Mouse (Mus musculus) liver, postnatal 0 days (tissue): Measurements from ENCODE around the gene Rassf8. TPM values are rescaled to one million over a fixed set of nuclear protein-coding genes. Genes with fewer than 3 reads are reported as not detected.

Experiments used
- ATAC-seq: fragments of 200-750 bp; cut with Nextera tagmentation; 2 replicates; pipeline ENCODE4 v1.8.0; 2017; ENCODE audit warnings: mild to moderate bottlenecking, moderate library complexity
- DNase-seq: peaks from one replicate; pipeline ENCODE4 v3.0.0-alpha.2; 2016
- H3K27ac ChIP-seq: fragments of 300-500 bp; sonication (generic); 2 replicates; pipeline ENCODE4 v1.5.1; 2014; ENCODE audit warnings: antibody characterized with exemption, moderate library complexity, mild to moderate bottlenecking, low read depth
- H3K27me3 ChIP-seq: fragments of 300-500 bp; sonication (generic); 2 replicates; pipeline ENCODE4 v1.6.1; 2014; ENCODE audit warnings: low read length, control low read depth, mixed read lengths; ENCODE audit not compliant: insufficient read depth
- H3K36me3 ChIP-seq: fragments of 300-500 bp; sonication (generic); replicated peaks from 2 replicates; pipeline ENCODE4 v1.6.1; 2014; ENCODE audit warnings: mild to moderate bottlenecking, control low read depth, low read length, moderate library complexity, mixed read lengths; ENCODE audit not compliant: insufficient read depth
- H3K4me1 ChIP-seq: fragments of 300-500 bp; sonication (generic); 2 replicates; pipeline ENCODE4 v1.6.1; 2014; ENCODE audit warnings: antibody characterized with exemption, mild to moderate bottlenecking, control low read depth; ENCODE audit not compliant: insufficient read depth
- H3K4me2 ChIP-seq: fragments of 300-500 bp; sonication (generic); 2 replicates; pipeline ENCODE4 v1.6.1; 2014; ENCODE audit warnings: low read depth, mild to moderate bottlenecking, low read length, moderate library complexity, mixed read lengths
- H3K4me3 ChIP-seq: fragments of 300-500 bp; sonication (generic); 2 replicates; pipeline ENCODE4 v1.5.1; 2014; ENCODE audit warnings: low read depth, low read length
- H3K9ac ChIP-seq: fragments of 300-500 bp; sonication (generic); replicated peaks from 2 replicates; pipeline ENCODE4 v1.6.1; 2014; ENCODE audit warnings: mild to moderate bottlenecking, moderate library complexity
- H3K9me3 ChIP-seq: fragments of 300-500 bp; sonication (generic); 2 replicates; pipeline ENCODE4 v1.6.1; 2016; ENCODE audit warnings: mild to moderate bottlenecking, control low read depth, low read length, mixed read lengths
- CTCF ChIP-seq: sonication (generic); IDR thresholded peaks from 2 replicates; pipeline ENCODE4 v1.5.1; 2016; ENCODE audit warnings: antibody characterized with exemption, low read depth
- EP300 ChIP-seq: IDR thresholded peaks from 2 replicates; pipeline ENCODE4 v1.6.1; 2016; ENCODE audit warnings: antibody characterized with exemption, low read depth, mild to moderate bottlenecking
- WGBS: fragments of 180-500 bp; shearing (Covaris S2); extraction: QIAGEN DNeasy Blood & Tissue Kit; methylation state at CpG from one replicate; pipeline ENCODE4 v1.1.7; 2014; ENCODE audit not compliant: insufficient replicate concordance; 5-methylcytosine and 5-hydroxymethylcytosine counted together
- polyA plus RNA-seq: library from polyadenylated mRNA; unstranded; fragments of >200 nt; fragmentation: Nextera tagmentation; extraction: Ambion mirVana; gene quantifications from 2 replicates; pipeline ENCODE4 v1.2.1, GENCODE M21; 2015

The Rassf8 gene
- polyA plus RNA-seq, 1 experiment from 2014 or later, result 4.9 TPM

- no peaks in the 10 kb centered on the region for H3K36me3 ChIP-seq
- 55% methylated on average over 9 of the region's 9 CpGs for WGBS
- DNase-seq (no peak), ATAC-seq (no peak)
- no peak overlapping the region for H3K27ac ChIP-seq
- no peaks in the 10 kb centered on the region for H3K27me3 ChIP-seq
- H3K4me1 ChIP-seq, result 0 out of 2 replicates have a peak, but pooled peaks cover 5% of the 10 kb centered on the region
- H3K9me3 ChIP-seq, result no peaks in the 10 kb centered on the region
- no peak overlapping the region for H3K9ac ChIP-seq
- no peak overlapping the region for H3K4me3 ChIP-seq
- TF ChIP-seq CTCF, result no peak
- TF ChIP-seq EP300, result no peak
- H3K4me2 ChIP-seq, result no peak overlapping the region
Observed at GRCm38 (mm10) chr6:145830617-145831016, 84.1 kb downstream of the Rassf8 start.

DNA sequence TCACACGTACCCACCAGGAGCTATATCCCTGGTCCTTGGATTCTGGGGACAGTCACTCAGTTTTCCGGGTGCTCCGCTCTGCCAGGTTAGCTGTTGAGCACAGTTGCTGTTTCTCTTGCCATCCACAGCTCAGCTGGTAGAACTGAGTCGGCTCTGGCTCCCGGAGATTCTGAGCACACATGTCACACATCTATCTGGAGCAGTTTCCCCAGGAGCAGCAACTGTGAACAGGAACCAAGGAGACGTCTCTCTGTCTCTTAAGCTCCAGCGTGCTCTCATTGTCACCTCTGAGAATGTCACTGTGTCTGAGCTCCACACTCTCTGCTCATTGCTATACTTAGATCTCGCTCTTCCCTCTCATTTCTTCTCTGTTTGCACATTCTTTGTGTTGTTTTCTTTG, 86.4 kb downstream of the Rassf8 start:
- no peaks in the 10 kb centered on the region for H3K27me3 ChIP-seq
- no peaks in the 10 kb centered on the region for H3K36me3 ChIP-seq
- 71% methylated on average over 8 of the region's 8 CpGs for WGBS
- TF ChIP-seq EP300 (no peak), CTCF (no peak)
- no peak overlapping the region for H3K4me2 ChIP-seq
- DNase-seq (no peak), ATAC-seq (no peak)
- no peak overlapping the region for H3K9ac ChIP-seq
- 0 out of 2 replicates have a peak, but pooled peaks cover 5% of the 10 kb centered on the region for H3K4me1 ChIP-seq
- H3K4me3 ChIP-seq, result no peak overlapping the region
- no peak overlapping the region for H3K27ac ChIP-seq
- H3K9me3 ChIP-seq, result no peaks in the 10 kb centered on the region

GRCm38 (mm10) chr6:145835359-145835758, 88.8 kb downstream of the Rassf8 start:
- Histone ChIP-seq H3K4me1 (0 out of 2 replicates have a peak, but pooled peaks cover 5% of the 10 kb centered on the region), H3K9ac (no peak overlapping the region), H3K27ac (no peak overlapping the region), H3K4me3 (no peak overlapping the region), H3K27me3 (no peaks in the 10 kb centered on the region), H3K4me2 (no peak overlapping the region), H3K9me3 (no peaks in the 10 kb centered on the region), H3K36me3 (no peaks in the 10 kb centered on the region)
- TF ChIP-seq CTCF, result no peak
- no peak for TF ChIP-seq EP300
- 24% methylated on average over 6 of the region's 6 CpGs for WGBS
- no peak for DNase-seq
- ATAC-seq, result 0 out of 2 replicates have a peak, but pooled peaks have one; percentile 13

GRCm38 (mm10) chr6:145845611-145846010, 99.1 kb downstream of the Rassf8 start:
- TF ChIP-seq EP300 (no peak), CTCF (no peak)
- no peaks in the 10 kb centered on the region for H3K9me3 ChIP-seq
- no peaks in the 10 kb centered on the region for H3K27me3 ChIP-seq
- H3K4me3 ChIP-seq, result no peak overlapping the region
- H3K27ac ChIP-seq, result no peak overlapping the region
- DNase-seq, result no peak
- 37% methylated on average over 5 of the region's 5 CpGs for WGBS
- no peak overlapping the region for H3K4me2 ChIP-seq
- ATAC-seq, result peak; percentile 73
- H3K36me3 ChIP-seq, result no peaks in the 10 kb centered on the region
- H3K9ac ChIP-seq, result no peak overlapping the region
- peaks cover 2% of the 10 kb centered on the region; the same call in 1 of the 2 replicates for H3K4me1 ChIP-seq

- DNase-seq (no peak), ATAC-seq (no peak)
- Histone ChIP-seq H3K36me3 (no peaks in the 10 kb centered on the region), H3K27me3 (no peaks in the 10 kb centered on the region), H3K4me3 (no peak overlapping the region), H3K9ac (no peak overlapping the region), H3K4me2 (no peak overlapping the region), H3K4me1 (peaks cover 2% of the 10 kb centered on the region; the same call in 1 of the 2 replicates), H3K9me3 (no peaks in the 10 kb centered on the region), H3K27ac (no peak overlapping the region; the same call in 1 of the 2 replicates)
- TF ChIP-seq EP300 (no peak), CTCF (no peak)
- 59% methylated on average over 1 of the region's 1 CpGs for WGBS
Observed at GRCm38 (mm10) chr6:145846076-145846475, 99.5 kb downstream of the Rassf8 start.

DNA sequence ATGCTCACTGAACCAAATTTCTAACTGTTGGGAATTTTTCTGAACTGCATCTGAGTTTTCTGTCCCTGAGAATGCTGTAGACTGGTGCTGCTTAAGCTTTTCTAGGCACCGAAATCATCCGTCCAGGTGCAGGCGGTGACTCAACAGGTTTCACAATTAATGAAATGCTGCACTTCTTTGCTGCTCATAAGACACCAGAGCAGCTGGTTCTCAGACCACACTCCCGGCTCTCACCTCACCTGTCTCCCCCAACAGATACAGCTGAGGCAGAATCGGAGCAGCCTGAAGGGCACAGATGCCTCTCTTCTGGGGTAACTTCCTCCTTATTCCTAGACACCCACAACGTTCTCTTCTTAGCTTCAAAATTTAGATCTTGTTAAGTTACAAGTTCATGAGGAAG, 100.4 kb downstream of the Rassf8 start:
- DNase-seq (no peak), ATAC-seq (no peak)
- no peak overlapping the region for H3K4me2 ChIP-seq
- peaks cover 2% of the 10 kb centered on the region; the same call in 1 of the 2 replicates for H3K4me1 ChIP-seq
- H3K4me3 ChIP-seq, result no peak overlapping the region
- TF ChIP-seq CTCF (no peak), EP300 (no peak)
- no peaks in the 10 kb centered on the region for H3K36me3 ChIP-seq
- H3K27me3 ChIP-seq, result no peaks in the 10 kb centered on the region
- no peak overlapping the region for H3K27ac ChIP-seq
- H3K9ac ChIP-seq, result no peak overlapping the region
- H3K9me3 ChIP-seq, result no peaks in the 10 kb centered on the region
- WGBS, result 61% methylated on average over 6 of the region's 6 CpGs
